Mouse (Mus musculus) left cerebral cortex, postnatal 10 days (tissue): Measurements from ENCODE around the gene Antxr2. TPM values are rescaled to one million over a fixed set of nuclear protein-coding genes. Genes with fewer than 3 reads are reported as not detected.
A peak's percentile ranks its signal among the peaks of the same experiment; 100 is the strongest.

Experiments
- DNase-seq, 2 experiments: peaks; one replicate each; pipeline ENCODE4 v3.0.0; 2021 to 2022; ENCODE audit warnings: low spot score in 2 of 2, mixed read lengths in 1 of 2; ENCODE audit errors: extremely low spot score in 1 of 2
- intact Hi-C: fragments of 180-260 bp; cut with DNase I; formaldehyde crosslinking; loops from one replicate; pipeline ENCODE4 v1.15.1; 2025
- total RNA-seq, 2 experiments: library from RNA; stranded (reverse); gene quantifications; 2 replicates each; pipeline ENCODE4 v1.2.3; 2021

Gene Antxr2
- total RNA-seq, 2 experiments from 2014 or later: 2.7 to 3.2 TPM

DNA sequence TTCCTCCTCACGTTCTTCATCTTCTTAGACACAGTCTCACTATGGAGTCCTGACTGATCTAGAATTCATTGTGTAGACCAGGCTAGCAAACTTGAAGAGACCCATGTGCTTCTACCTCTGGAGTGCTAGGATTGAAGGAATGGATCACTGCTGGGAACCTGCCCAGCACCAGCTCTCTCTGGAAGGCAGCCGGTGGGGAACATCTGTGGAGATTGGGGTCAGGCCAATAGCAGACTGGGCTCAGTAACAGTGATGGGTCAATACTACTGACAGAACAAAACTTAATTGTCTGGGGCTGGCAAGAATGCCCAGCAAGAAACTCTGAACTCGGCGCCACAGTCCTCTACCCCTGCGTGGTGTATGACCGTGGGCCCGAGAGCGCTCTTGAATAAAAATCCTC is 25.1 kb downstream of the Antxr2 start:
- intact Hi-C loops: no loop called here
- no peak for DNase-seq

DNA sequence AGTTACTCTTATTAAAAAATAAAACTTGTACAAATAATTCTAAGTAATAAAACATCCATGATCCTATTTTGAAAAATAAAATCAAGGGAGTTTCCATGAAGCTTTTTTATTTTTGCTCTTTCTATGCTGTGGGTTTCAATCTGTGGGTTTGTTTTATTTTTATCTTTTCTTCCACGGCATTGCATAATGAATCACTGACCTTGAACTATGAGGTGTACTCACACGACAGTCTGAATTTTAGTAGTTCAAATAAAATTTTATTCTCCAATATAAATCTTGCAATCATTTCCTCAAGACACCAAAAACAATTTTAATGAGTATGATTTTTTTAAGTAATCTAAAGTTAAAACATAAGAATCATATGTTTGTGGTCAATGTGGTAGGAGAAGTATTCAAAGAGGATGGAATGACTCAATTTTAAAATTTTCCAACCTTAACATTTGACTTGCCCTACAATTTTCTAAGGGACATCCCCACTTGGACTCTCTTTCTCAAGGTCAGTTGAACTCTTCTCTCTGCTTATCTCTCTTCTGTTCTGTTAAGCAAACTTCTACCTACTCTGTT is 31.5 kb downstream of the Antxr2 start:
- DNase-seq: no peak
- intact Hi-C loops: no loop called here

DNA sequence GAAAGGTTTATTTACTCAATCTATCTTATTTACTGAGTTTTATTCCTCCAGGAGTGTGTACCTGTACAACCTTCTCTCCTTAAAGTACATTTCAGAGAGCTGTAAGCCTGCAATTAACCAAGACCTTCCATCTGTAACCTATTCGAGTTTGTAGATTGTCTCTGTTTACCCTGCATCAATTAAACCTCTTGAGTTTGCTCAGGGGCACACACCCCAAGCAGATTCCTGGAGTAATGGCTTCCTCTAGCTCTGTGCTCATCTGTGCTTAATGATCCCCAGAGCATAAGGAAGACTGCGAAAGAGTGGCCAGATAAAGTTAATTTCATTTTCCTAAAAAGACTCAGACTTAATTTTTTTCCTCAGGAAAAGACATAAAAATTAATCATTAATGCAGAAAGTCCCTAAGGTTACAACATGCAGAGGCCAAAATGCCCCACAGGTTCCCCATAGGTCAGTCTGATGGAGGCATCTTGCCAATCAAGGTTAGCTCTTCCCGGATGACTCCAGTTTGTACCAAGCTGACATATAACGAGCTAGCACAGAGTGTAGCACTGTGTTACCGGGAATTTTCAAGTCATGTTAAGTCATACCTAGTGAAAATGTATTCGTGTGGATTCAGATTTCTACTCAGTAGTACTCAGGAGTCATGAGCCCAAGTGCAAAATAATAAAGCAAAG is 34.2 kb downstream of the Antxr2 start:
- DNase-seq: no peak
- intact Hi-C loops: no loop called here

DNA sequence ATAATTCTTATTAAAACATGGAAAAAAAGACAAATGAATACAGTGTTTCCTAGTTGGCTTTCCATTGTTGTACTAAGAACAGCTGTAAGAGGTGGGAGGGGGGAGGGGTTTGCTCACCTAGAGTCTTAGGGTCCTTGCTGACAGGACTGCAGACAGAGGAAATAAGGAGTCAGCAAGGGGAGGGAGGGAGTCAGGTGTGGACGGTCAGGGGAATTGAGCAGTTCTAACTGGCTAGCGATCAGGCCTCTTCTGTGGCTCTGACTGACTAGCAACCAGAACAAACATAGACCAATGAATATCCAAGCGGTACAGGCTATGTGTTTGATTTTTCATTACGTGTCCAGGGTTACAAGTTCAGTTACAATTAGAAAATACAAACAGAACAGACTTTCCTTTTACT is 35.0 kb downstream of the Antxr2 start:
- intact Hi-C loops: no loop called here
- DNase-seq: no peak

DNA sequence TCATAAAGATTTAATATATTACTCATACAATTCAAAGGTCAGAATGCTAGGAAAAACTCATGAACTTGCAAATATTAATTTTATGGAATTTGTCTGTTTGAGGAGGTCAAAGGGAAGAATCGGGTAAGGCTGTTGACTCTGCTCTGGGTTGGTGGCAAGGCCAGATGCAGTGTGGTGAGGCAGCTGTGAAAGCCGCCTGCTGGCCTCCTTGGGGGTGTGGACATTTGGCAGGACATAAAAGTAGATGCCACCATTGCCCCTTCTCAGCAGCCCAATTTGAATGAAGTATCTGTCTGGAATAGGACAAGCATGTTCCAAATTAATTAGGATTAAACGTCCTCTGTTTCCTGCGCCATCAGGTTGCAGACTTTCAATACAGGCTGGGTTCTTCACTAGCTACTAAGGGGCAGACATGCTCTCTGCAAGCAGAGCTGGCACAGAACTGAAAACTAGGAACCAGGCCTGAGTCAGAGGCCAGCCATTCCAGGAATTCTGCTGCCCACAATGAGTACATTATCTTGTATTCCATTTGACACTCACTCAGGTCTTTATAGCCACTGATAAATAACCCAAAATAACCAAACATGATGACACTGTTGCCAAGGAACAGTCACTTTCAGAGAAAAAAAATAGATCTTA is 44.1 kb downstream of the Antxr2 start:
- DNase-seq: no peak
- intact Hi-C loops: no loop called here

DNA sequence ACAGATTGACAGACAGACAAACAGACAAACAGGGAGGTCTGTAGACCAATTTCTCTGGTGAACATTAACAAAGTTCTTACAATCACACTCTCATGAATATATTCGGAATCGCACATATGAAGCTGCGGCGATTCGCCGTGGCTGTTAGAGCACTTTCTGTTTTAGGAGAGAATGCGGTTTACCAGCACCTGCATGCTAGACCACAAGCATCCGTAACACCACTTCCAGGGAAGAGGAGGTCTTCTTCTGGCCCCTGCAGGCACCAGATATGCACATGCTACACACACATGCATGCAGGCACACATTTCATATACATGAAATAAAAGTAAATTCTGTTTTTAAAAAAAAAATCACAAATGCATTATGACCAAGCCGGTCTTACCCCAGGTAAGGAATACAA is 47.5 kb downstream of the Antxr2 start:
- no peak for DNase-seq

DNA sequence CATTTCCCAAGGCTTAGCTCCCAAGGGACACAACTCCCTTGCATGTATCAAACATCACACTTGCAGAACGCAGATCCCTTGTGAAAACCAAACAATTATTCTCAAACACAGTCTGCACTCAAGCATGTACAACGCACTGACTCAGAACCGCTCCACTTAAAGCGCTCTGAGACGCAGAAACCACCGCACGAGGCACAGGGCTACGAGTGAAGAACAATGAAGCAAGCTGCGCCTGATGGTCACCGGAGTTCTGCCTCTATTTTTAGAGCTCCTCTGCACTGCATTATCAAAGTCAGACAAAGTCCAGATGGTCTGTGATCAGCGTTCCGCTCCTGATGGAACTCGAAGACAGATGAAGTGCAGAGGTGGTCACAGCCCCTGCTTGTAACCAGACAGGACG is 50.4 kb downstream of the Antxr2 start:
- DNase-seq: no peak
- intact Hi-C loops: no loop called here

More for the DNA sequence above, 47.5 kb downstream of the Antxr2 start:
- intact Hi-C loops: no loop called here

DNA sequence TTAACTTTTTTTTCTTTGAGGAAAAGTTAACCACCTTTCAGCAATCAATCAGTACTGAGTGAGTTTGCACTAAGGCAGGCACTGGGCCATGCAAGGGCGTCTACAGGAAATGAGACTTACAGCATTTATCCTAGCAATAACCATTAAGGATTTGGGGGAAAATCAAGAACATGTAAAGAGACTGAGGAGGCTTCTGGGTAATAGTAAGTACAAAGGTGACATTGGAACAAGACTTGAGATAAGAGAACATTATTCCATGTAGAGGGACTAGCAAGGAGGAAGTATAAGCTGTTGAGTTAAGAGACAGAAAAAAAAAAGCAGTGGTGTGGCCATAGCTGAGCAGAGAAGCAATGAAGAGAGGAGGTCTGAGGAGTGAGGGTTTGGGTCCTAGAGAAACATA is 57.5 kb downstream of the Antxr2 start:
- intact Hi-C loops: no loop called here
- DNase-seq: no peak

DNA sequence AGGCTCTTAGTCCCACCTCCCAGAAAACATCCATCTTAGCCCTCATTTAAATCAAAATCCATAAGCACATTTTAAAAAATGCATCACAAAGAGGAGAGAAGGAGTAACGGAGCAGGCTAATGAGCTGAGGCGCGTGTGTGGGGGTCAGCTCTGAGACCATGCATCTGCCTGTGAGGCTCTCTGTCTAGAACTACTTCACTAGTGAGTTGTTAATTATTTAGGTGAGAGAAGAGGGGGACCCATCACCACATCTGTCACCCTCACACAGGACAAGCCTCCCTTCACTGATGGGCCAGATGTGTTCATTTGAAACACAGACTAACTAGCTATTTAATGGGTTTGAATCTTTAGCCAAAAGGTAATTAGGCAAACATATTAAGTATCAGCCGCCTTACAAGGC is 58.8 kb downstream of the Antxr2 start:
- intact Hi-C loops: no loop called here
- DNase-seq: no peak

DNA sequence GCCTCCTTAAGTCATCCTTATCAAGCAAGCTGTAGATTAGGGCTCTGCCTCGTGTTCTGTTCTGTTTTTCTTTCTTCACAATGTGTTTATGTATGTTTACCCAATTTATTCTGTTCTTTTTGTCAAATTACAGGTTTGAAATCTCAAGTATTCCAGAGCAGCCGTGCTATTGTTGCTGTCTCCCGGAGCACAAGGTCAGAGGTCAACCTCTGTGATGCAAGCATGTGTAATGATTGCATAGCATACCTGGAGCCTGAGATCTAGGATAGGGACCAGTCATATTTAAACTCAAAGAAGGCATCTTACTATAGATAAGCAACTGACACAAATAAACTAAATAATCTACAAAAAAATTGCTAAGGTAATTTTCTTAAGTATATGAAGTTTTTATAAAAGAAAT is 59.6 kb downstream of the Antxr2 start:
- DNase-seq: no peak
- intact Hi-C loops: no loop called here

DNA sequence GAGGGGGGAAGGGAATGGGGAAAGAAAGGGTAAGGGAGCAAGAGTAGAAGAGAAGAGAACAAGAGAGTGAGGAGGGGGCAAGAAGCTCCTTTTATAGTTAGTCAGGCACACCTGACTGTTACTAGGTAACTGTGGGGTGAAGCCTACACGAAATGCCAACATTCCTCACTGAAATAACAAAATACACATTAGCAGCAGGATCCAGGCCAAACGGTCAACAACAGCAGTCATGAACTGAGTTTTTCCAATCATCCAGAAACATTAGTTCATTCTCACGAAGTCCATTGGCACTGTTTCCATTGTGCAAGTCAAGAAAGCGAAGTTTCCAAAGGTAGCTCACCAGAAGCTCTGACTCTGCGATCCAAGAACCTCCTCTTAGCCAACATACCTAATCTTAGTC is 63.8 kb downstream of the Antxr2 start:
- intact Hi-C loops: no loop called here
- DNase-seq: no peak

DNA sequence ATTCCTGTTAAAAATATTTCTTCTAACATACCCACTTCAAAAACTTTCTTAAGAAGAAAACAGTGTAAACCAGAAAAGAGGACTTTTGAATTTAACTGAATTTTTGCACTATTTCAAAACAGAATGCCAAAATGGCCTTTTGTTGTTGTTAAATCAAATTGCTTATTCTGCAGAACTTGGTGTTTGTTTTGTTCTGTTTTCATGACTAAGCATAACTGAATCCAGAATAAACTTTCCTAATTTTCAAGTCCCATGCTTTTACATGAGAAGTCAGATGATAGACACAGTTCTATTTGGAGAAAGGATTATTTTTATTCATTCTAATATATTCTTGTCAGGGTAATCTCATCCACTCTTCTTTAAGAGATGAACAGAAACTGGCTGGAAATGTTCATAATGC is 64.7 kb downstream of the Antxr2 start:
- intact Hi-C loops: no loop called here
- no peak for DNase-seq

DNA sequence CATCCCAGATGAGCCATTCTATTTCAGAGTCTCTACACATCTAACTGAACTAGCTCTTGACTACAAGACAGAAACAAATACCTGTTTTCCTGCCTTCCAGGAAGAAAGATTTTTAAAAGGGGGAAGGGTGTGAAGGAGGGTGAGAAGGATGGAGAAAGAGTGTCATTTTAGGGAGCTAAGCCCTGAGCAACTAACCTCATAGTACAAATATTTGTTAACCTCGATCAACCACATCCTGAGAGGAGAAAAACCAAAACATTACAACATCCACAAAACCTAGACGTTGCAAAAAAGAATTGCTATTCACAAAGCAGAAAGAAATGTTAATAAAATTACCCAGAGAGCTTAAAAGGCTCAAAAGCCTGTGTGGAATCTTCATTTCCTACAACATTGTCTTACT is 66.4 kb downstream of the Antxr2 start:
- intact Hi-C loops: no loop called here
- no peak for DNase-seq

DNA sequence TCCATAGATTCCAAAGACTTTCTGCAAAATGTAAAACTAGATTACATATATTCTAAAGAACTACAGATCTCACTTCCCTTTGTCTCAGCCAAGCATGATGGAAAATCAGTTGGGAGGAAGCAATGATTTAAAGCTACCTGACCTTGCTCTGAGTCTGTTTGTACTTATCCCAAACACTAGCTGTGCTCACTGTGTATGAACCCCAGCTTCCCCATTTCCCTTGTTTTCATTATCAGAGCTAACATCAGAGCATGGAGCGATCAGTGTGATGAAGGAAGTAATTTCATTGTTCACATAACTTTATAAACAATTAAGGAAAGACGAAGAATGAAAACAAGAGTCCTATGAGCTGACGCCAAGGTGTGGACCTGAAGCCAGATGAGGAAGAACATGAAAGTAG is 68.3 kb downstream of the Antxr2 start:
- no peak for DNase-seq
- intact Hi-C loops: no loop called here

DNA sequence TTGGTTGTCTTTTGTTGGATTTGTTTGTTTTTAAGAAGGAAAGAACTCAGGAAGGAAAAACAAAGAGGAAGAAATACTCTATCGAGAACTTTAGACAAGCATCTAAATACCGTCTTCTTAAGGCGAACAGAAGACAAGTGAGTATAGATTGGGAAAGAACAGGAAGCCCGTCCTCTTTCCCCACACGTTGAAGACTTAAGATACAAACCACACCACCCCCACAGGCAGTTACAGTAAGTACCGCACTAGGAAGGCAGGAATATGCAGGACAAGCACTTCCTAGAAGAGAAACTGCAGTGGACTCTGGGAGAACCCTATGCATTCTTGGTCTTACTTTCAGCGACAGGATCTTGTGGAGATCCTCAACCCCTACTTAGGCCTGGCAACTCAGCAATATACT is 69.1 kb downstream of the Antxr2 start:
- no peak for DNase-seq
- intact Hi-C loops: no loop called here

DNA sequence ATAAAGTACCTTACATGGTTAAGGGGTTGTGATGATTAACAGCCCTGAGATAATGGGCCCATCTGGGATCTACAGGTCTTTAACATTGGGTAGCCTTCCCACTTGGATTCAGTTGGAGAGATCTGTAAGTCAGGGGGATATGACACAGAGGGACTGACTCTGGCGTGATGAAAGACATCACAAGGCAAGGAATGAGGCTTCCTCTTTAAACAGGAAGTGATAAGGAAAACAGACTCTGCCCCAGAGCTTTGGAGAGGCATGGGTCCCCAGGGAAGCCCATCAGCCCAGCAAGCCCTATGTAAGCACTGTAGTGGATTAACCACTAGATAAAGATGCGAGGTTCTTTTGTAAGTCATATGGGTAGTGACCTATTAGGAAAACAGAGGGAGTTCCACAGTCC is 71.2 kb downstream of the Antxr2 start:
- intact Hi-C loops: no loop called here
- no peak for DNase-seq

DNA sequence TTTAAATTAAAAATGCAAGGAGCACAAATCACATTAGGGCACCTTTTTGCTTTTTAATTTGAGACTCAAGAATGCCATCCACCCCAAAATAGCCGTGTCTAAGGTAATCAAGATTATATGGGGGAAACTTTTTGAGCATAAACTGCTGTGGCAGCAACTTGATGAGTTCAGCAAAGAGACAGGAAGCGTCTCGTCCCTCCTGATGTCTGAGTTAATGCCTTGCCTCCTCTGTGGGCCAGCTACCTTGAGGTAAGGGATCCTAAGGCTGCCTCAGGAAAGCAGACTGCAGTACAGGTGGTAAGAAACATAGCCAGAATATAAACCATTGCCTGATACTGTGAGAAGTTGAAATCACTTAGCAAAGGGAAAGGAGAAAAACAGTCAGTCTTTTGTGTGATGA is 71.8 kb downstream of the Antxr2 start:
- no peak for DNase-seq
- intact Hi-C loops: no loop called here

DNA sequence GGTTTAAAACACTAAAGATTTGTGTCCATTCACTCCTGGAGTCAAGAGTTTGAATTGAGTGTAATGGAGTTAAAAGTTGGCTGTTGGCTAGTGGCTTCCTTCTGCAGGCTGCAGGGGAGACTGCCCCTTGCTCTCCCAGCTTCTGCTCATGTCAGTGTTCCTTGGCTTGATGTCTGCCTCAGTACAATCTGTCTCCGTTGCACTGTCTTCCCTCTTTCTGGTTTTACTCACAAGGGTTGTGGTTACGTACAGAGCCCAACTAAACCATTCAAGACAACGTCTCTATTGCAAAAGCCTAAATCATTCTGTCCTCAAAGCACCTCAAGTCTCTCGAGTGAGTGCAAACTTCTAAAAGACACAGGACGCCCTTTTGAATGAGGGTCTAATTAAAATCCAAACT is 73.3 kb downstream of the Antxr2 start:
- intact Hi-C loops: no loop called here
- DNase-seq: no peak

DNA sequence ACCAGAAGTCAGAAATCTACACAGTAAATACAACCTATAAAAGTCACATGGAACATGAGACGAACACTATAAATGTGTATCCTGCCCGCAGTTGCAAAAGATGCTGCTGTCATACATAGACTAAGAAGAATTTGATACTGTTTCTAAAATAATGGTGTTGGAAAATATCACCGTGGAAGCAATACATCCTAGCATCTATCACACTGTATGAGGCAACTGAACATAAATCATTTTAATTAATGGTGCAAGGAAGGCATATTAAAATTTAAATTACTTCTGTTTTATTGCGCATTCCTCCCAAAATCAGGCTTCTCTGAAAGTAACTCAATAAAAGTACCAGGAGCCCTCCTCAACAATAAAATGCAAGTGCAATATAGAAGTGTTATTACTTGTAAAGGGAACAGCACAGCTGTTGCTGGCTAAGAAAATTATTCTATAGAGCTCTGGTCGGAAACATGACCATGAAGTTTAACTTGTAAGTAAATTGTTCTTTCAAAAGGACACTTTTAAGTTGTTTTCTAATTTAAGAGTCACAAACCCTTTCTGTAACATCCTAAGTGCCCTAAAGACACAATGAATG is 76.6 kb downstream of the Antxr2 start:
- intact Hi-C loops: no loop called here
- DNase-seq: no peak

DNA sequence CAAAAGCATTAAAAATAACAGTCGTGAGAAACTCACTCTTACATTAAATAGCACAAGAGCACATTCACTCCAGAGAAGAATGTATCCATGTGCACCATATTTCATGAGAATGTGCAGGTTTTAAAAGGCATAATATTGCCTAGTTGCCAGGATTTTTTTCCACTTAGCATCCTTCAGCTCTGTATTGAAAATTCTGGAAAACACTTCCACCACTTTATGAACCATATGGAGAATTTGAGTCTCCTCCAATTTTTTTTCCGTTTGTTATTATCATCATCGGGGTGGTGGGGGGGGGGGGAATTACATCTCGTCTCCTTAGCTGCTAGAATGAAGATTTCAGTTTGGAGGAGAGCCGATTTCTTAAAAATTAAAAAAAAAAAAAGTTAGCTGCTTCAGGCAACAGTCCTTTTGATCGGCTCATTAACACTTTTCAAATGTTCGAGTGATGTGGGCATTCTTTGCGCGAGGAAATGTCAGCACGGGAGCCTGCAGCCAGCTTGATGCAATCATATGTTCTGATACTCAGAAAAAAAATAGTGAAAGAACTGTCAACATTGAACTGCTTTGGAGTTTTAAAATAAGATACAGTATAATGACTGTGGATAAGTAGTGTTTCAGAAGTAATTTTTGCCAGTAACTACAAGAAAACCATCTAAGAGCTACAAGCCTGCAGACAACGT is 77.5 kb downstream of the Antxr2 start:
- intact Hi-C loops: no loop called here
- peak in 1 of 2 experiments; percentile 11 for DNase-seq
